Mouse (Mus musculus): ENCODE data around the gene Aff4.
"Not testable (repeated sequence)": the region's sequence is repeated elsewhere in the genome, so short reads cannot be mapped to it uniquely, and the experiment has no call there.

The Aff4 gene

GRCm38 (mm10) chr11:53341019-53341418, 9.6 kb upstream of the Aff4 start:
- DNase-seq, result not testable (repeated sequence)

GRCm38 (mm10) chr11:53342711-53343110, 7.9 kb upstream of the Aff4 start:
- DNase-seq, result no peak

DNA sequence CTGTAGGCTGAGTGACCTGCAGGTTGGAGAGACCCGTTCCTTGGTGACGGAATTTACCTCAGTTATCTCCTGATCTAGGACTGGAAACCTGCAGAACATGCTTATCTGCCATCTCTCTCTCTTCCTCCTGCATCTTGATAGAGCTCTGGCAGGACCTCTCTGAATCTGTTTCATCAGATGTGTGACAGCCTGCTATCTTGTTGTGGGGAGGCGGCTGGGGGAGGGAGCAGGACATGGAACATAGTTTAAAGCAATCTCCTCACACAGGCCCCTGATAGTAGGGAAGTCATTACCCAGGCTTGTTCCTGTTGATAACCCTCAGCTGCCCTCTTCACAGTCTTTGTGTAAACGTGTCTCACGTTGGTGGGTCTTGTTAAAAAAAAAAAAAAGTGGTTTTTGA, 5.3 kb upstream of the Aff4 start:
- DNase-seq, result no peak

GRCm38 (mm10) chr11:53345738-53346137, 4.9 kb upstream of the Aff4 start:
- DNase-seq, result no peak

- DNase-seq, result peak; percentile 67 to 79
These were observed 750 bp downstream of the Aff4 start for GRCm38 (mm10) chr11:53351224-53351942.

DNA sequence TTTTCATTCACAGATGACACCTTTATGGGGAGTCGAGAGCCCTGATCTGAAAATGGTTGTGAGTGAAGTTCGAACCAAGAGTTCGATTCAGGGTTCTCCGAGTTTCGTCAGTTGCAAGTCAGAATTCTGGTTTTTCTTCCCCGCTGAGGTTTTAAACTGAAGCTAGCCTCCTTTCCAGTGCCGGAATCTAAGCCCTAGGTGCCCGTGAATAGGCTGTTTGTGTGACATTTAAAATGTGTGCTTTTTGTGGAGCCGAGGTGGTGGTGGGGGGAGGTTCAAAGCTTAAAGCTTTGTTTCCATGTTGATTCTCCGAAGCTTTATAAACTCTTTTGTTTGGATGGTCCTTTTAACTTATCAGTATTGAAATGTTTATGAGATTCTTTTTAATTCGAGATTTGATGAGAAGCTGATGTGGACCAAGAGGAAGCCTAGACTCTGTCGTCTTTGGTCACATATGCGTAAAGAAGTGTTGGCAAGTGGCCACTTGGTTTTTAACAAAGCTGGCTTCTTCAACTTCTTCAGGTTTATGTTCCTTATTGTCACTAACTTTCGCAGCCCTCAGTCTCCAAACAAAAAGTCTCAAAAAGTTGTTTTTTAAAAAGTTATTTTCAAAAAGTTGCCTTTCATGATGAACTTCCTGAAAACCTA, 1.4 kb downstream of the Aff4 start:
- peak; percentile 15 to 17 for DNase-seq

GRCm38 (mm10) chr11:53358504-53359155, 8.0 kb downstream of the Aff4 start:
- no peak for DNase-seq

DNA sequence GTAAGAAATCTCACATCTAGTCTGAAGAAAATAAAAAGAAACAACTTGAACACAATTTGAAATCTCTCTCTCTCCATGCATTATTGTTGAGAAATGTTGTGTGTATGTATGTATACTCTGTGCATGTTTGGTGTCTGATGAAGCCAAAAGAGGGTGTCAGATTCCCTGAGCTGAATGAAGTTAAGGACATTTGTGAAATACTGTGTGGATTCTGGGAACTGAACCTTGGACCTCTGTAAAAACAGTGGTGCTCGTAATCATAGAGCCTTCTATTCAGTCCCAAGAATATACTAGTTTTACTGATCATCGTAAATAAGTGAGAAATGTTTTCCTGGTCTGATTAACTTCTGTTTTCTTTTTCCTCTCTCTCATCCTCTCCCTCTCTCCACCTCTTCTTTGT, 16.4 kb downstream of the Aff4 start:
- DNase-seq, result no peak

GRCm38 (mm10) chr11:53378918-53379317, 28.3 kb downstream of the Aff4 start:
- DNase-seq, result no peak

DNA sequence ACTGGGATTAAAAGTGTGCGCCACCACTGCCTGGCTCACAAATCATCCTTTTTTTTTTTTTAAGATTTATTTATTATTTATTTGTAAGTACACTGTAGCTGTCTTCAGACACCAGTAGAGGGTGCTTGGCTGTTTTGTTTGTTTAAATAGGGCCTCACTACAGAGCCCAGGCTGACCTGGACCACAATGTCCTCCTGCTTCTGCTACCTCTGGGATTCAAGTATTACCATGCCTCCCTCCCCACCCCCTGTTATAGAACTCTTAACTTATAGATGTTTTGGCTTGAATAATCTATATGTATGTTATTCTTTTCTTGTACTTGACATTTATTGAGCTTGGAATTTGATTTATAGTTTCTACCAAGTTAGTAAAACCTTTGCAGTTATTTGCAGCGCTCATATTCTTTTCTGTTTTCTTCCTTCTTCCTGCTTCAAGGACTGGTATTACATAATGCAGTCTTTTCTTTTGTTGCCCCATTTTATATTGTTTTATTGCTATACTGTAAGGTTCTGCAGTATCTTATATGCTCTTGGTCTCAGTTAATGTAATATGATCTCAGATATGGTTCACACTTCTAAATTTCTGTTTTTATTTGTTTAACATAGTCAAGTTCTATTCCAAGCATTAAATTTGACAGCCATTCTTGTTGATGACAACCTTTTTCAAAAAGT, 33.3 kb downstream of the Aff4 start:
- no peak for DNase-seq

- DNase-seq, result no peak
These were observed 43.2 kb downstream of the Aff4 start for GRCm38 (mm10) chr11:53393856-53394255.

DNA sequence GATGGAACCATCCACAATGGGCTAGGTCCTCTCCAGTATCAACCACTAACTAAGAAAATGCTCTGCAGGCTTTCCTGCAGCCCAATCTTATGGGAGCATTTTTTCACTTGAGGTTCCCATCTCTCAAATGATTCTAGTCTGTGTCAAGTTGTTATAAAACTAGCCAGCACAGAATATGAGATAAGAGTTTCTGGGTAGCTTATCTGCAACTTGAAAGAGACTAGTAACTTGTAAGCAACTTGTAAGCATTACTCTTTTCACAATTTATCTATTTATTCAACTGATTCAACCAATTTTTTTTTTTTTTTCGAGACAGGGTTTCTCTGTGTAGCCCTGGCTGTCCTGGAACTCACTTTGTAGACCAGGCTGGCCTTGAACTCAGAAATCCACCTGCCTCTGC, 53.0 kb downstream of the Aff4 start:
- no peak for DNase-seq

GRCm38 (mm10) chr11:53411738-53412137, 61.1 kb downstream of the Aff4 start:
- peak in 1 of 2 experiments; percentile 37 for DNase-seq

GRCm38 (mm10) chr11:53413871-53414270, 63.2 kb downstream of the Aff4 start:
- DNase-seq, result no peak

DNA sequence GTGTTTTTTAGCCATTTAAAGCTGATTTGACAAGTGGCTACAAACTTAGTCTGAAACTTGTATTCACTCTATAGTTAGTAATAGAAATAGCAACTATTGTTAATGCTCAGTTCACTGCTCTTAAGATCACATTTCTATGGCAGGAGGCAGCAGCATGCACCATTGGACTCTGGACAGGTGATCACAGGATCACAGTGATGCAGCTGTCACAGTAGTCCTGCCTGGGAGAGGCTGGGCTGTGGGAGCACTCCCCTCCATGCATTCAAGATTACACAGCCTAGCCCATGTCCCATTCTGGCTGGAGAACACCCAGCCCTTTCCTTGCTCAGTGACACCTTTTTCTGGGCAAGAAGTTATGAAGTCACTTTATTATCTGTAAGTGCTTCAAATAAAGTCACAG, 67.4 kb downstream of the Aff4 start:
- DNase-seq, result no peak

DNA sequence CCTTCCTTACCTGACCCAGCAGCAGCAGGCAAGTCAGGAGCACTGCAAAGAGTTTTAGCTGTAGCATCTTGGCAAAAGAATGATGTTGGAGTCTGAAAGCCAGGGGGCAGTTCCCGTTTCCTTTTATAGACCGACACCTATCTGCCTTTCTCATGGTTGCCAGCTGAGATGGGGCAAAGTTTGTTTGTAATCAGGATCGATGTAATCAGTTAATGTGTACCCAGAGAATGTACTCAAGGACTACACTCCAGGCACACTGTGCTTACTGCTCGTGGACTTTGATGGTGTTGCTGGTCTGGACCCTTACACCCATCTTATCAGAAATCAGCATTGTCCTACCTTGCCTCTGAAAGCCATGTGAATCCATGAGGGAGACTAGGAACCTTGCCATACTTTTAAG, 72.4 kb downstream of the Aff4 start, which contains the start of gene Leap2:
Gene Leap2, minus strand, starts transcription at position 135 of the 400 bp plus-strand sequence.
- no peak for DNase-seq

- DNase-seq, result peak in 1 of 2 experiments; percentile 43
These were observed 74.2 kb downstream of the Aff4 start for GRCm38 (mm10) chr11:53424826-53425225.

GRCm38 (mm10) chr11:53425251-53425650, 74.6 kb downstream of the Aff4 start:
- no peak for DNase-seq

- peak; percentile 29 to 50 for DNase-seq
These were observed 75.2 kb downstream of the Aff4 start for GRCm38 (mm10) chr11:53425711-53426255.

DNA sequence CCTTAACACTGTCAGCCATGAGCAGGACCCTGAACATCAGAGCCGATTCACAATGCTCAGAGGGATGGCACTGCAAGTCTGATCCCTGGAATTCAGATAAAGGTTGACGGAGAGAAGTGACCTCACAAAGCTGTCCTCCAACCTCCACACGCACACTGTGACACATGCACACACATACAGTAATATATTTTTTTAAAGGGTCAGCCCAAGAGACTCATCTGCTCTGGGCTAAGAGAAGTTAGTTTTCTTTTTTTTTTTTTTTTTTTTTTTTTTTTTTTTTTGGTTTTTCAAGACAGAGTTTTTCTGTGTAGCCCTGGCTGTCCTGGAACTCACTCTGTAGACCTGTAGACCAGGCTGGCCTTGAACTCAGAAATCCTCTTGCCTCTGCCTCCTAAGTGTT, 76.3 kb downstream of the Aff4 start:
- not testable (repeated sequence) for DNase-seq

DNA sequence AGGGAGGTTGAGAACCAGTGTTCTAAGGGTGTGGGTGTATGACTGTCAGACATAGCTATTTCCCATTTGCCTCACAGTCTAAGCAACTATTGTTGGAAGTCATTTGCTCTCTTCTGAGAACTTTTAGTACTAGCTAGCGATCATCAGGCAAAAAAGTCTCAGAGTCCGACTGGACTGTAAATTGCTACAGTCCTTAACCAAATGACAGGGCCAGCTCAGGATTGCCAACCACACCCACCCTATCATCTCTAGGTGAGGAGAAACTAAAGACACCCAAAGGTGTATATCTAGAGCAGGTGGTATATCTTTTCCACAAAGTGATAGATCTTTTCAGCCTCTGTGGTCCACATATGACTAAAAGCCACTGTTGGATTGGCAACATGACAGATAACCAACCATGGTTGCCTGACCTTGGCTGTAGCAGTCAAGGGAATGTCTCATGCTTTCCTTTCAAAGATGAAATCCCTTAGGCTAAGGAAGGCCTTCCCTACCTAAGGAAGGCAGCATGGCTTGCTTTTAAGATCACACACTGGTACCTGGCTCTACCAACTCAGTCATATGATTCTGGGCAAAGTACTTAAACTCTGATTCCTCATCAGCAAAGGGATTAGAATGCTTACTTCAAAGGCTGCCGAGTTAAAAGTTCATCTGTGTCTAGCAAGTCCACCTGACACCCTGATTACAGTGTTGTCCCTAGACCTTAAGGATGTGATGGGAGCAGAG, 77.5 kb downstream of the Aff4 start:
- DNase-seq, result no peak

- DNase-seq, result no peak
These were observed 78.1 kb downstream of the Aff4 start for GRCm38 (mm10) chr11:53428716-53429057.
